Mouse (Mus musculus): ENCODE data around the gene Dag1. TPM values are rescaled to one million over a fixed set of nuclear protein-coding genes. Genes with fewer than 3 reads are reported as not detected.

The Dag1 gene
- polyA plus RNA-seq, 1 experiment = 33.5 TPM

GRCm38 (mm10) chr9:108156786-108157185, 107.0 kb downstream of the Dag1 start:
- Histone ChIP-seq H3K4me1 (ENCODE audit: control insufficient read depth, insufficient read depth, low read length) (peaks cover 26% of the 10 kb centered on the region), H3K4me3 (ENCODE audit: insufficient read depth, low read length) (no peak overlapping the region), H3K27ac (ENCODE audit: insufficient read depth, low read length) (peak overlapping the region; percentile 98)

GRCm38 (mm10) chr9:108154814-108155213, 108.9 kb downstream of the Dag1 start:
- 0 out of 2 replicates have a peak overlapping the region, but pooled peaks have one; percentile 45 for H3K27ac ChIP-seq (ENCODE audit: insufficient read depth, low read length)

More at GRCm38 (mm10) chr9:108156786-108157185, 107.0 kb downstream of the Dag1 start:
- TF ChIP-seq CTCF (IDR thresholded peaks at IDR 0.05; ENCODE audit: extremely low read depth, insufficient read depth, low read length) (no peak), POLR2A (IDR thresholded peaks at IDR 0.05; ENCODE audit: extremely low read depth, insufficient read depth, low read length) (no peak)

More at GRCm38 (mm10) chr9:108154814-108155213, 108.9 kb downstream of the Dag1 start:
- no peak overlapping the region for H3K4me3 ChIP-seq (ENCODE audit: insufficient read depth, low read length)
- H3K4me1 ChIP-seq (ENCODE audit: control insufficient read depth, insufficient read depth, low read length) = peaks cover 28% of the 10 kb centered on the region
- no peak for TF ChIP-seq POLR2A (IDR thresholded peaks at IDR 0.05; ENCODE audit: extremely low read depth, insufficient read depth, low read length)

Other genes starting within 250 kb of the Dag1 start
- 14.4 and 14.5 TPM in 2 replicates for gene Gmppb, start 214.7 kb downstream of the Dag1 start, polyA plus RNA-seq (2012; rRNA removed)
- gene Amigo3, start 210.8 kb downstream of the Dag1 start, polyA plus RNA-seq (2012; rRNA removed) = 1.6 and 1.7 TPM in 2 replicates
- gene Mst1, start 183.5 kb downstream of the Dag1 start, polyA plus RNA-seq (2012; rRNA removed) = 0.10 TPM in 1 of 2 replicates, not detected in the other
- 76.2 and 82.3 TPM in 2 replicates for gene Rnf123, start 180.6 kb downstream of the Dag1 start, polyA plus RNA-seq (2012; rRNA removed)
- gene Apeh, start 169.4 kb downstream of the Dag1 start, polyA plus RNA-seq (2012; rRNA removed) = 26.1 TPM in 2 replicates
- gene Bsn, start 73.6 kb downstream of the Dag1 start, polyA plus RNA-seq (2012; rRNA removed) = 105 and 106 TPM in 2 replicates
- 101 and 102 TPM in 2 replicates for gene Nicn1, start 26.5 kb upstream of the Dag1 start, polyA plus RNA-seq (2012; rRNA removed)
- gene Amt, start 32.9 kb upstream of the Dag1 start, polyA plus RNA-seq (2012; rRNA removed) = 54.1 and 55.0 TPM in 2 replicates
- 167 and 176 TPM in 2 replicates for gene Rhoa, start 42.2 kb upstream of the Dag1 start, polyA plus RNA-seq (2012; rRNA removed)
- gene Tcta, start 42.2 kb upstream of the Dag1 start, polyA plus RNA-seq (2012; rRNA removed) = 53.0 and 55.6 TPM in 2 replicates
- 258 and 294 TPM in 2 replicates for gene Gpx1, start 74.9 kb upstream of the Dag1 start, polyA plus RNA-seq (2012; rRNA removed)
- gene Usp4, start 83.9 kb upstream of the Dag1 start, polyA plus RNA-seq (2012; rRNA removed) = 114 and 116 TPM in 2 replicates
- 1.1 TPM in 2 replicates for gene 1700102P08Rik, start 128.8 kb upstream of the Dag1 start, polyA plus RNA-seq (2012; rRNA removed)
- gene Ccdc36, start 164.5 kb upstream of the Dag1 start, polyA plus RNA-seq (2012; rRNA removed) = 0.33 and 0.66 TPM in 2 replicates
- gene BC048562, start 172.5 kb upstream of the Dag1 start, polyA plus RNA-seq (2012; rRNA removed) = not detected in 2 replicates
- 19.9 and 22.3 TPM in 2 replicates for gene Ccdc71, start 196.6 kb upstream of the Dag1 start, polyA plus RNA-seq (2012; rRNA removed)
- 44.9 and 46.1 TPM in 2 replicates for gene Klhdc8b, start 197.6 kb upstream of the Dag1 start, polyA plus RNA-seq (2012; rRNA removed)
- gene Lamb2, start 215.8 kb upstream of the Dag1 start, polyA plus RNA-seq (2012; rRNA removed) = 31.6 and 34.2 TPM in 2 replicates
- gene Usp19, start 226.6 kb upstream of the Dag1 start, polyA plus RNA-seq (2012; rRNA removed) = 169 and 173 TPM in 2 replicates
- gene Qars, start 243.7 kb upstream of the Dag1 start, polyA plus RNA-seq (2012; rRNA removed) = 110 TPM in 2 replicates